Mouse (Mus musculus): Measurements from ENCODE around the gene Fignl1.

DNA sequence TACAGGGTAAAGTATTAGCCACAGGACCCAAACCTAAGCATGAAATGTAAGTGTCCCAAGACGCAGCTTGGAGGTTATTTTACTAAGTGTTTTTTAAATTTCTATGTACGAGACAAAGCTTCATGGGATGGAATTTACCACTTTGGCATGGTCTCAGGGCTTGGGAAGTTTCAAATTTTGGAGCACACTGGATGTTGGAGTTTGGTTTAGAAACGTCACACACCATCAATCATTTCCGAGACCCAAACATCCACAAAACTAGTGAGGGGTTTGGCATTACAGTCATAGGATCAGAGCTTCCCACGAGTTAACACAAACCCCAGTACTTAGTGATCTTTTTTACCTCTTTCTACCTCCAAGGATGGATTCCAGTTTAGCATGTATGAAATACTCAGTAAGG is 28.6 kb upstream of the Fignl1 start:
- no peak for TF ChIP-seq POLR2A (IDR thresholded peaks at IDR 0.05; ENCODE audit: control insufficient read depth, extremely low read depth, insufficient read depth, low read length, poor library complexity)
- TF ChIP-seq CTCF (IDR thresholded peaks at IDR 0.05; ENCODE audit: borderline replicate concordance, control insufficient read depth, extremely low read depth, insufficient read depth, low read length, poor library complexity) = no peak

Data from thymus, adult 2 months (tissue).